Mouse (Mus musculus) midbrain, embryonic 14.5 days (tissue): ENCODE measurements around the gene Fsd1. TPM values are rescaled to one million over a fixed set of nuclear protein-coding genes. Genes with fewer than 3 reads are reported as not detected.
"Not testable (repeated sequence)": the region's sequence is repeated elsewhere in the genome, so short reads cannot be mapped to it uniquely, and the experiment has no call there.

ENCODE experiments used
- ATAC-seq: fragments of 200-750 bp; cut with Nextera tagmentation; 2 replicates; pipeline ENCODE4 v1.8.0; 2017; ENCODE audit warnings: moderate number of reproducible peaks, moderate library complexity; ENCODE audit not compliant: low FRiP score, low TSS enrichment
- DNase-seq: peaks from one replicate; pipeline ENCODE4 v3.0.0-alpha.2; 2015
- H3K27ac ChIP-seq: fragments of 300-500 bp; sonication (generic); replicated peaks from 2 replicates; pipeline ENCODE4 v1.5.1; 2014; ENCODE audit warnings: mild to moderate bottlenecking, low read depth, low read length, moderate library complexity
- H3K27me3 ChIP-seq: fragments of 300-500 bp; sonication (generic); 2 replicates; pipeline ENCODE4 v1.6.1; 2014; ENCODE audit warnings: low read length, control low read depth, mixed read lengths; ENCODE audit not compliant: control insufficient read depth, insufficient read depth
- H3K36me3 ChIP-seq: fragments of 300-500 bp; sonication (generic); 2 replicates; pipeline ENCODE4 v1.6.1; 2014; ENCODE audit warnings: low read length, control low read depth; ENCODE audit not compliant: control insufficient read depth, insufficient read depth
- H3K4me1 ChIP-seq: fragments of 300-500 bp; sonication (generic); 2 replicates; pipeline ENCODE4 v1.6.1; 2014; ENCODE audit warnings: mild to moderate bottlenecking, antibody characterized with exemption, low read length, control low read depth; ENCODE audit not compliant: control insufficient read depth, insufficient read depth
- H3K4me2 ChIP-seq: fragments of 300-500 bp; sonication (generic); 2 replicates; pipeline ENCODE4 v1.6.1; 2014; ENCODE audit warnings: mild to moderate bottlenecking, low read length, moderate library complexity
- H3K4me3 ChIP-seq: fragments of 300-500 bp; sonication (generic); replicated peaks from 2 replicates; pipeline ENCODE4 v1.5.1; 2014; ENCODE audit warnings: low read depth, low read length
- H3K9ac ChIP-seq: fragments of 300-500 bp; sonication (generic); replicated peaks from 2 replicates; pipeline ENCODE4 v1.6.1; 2014; ENCODE audit warnings: mild to moderate bottlenecking, low read length, moderate library complexity
- H3K9me3 ChIP-seq: fragments of 300-500 bp; sonication (generic); 2 replicates; pipeline ENCODE4 v1.6.1; 2016; ENCODE audit warnings: low read length, control low read depth, mixed read lengths; ENCODE audit not compliant: control insufficient read depth
- WGBS: fragments of 180-500 bp; shearing (Covaris S2); extraction: QIAGEN DNeasy Blood & Tissue Kit; methylation state at CpG from one replicate; pipeline ENCODE4 v1.1.7; 2014; 5-methylcytosine and 5-hydroxymethylcytosine counted together
- polyA plus RNA-seq: library from polyadenylated mRNA; unstranded; fragments of >200 nt; fragmentation: Nextera tagmentation; extraction: Ambion mirVana; gene quantifications from 2 replicates; pipeline ENCODE4 v1.2.1, GENCODE M21; 2014

Fsd1 gene
- 141 and 188 TPM in 2 replicates for polyA plus RNA-seq

- WGBS = 9% methylated on average over 33 of the region's 35 CpGs
- peak within 1 kb of the TSS; percentile 70 for H3K27ac ChIP-seq
These were observed at the start of gene Fsd1 for GRCm38 (mm10) chr17:55986030-55986961. Gene Fsd1, plus strand, starts transcription at chr17:55986509.

GRCm38 (mm10) chr17:55944387-55944865 lies 41.9 kb upstream of the Fsd1 start:
- DNase-seq = not testable (repeated sequence)

More at GRCm38 (mm10) chr17:55986030-55986961, at the start of gene Fsd1:
- H3K4me3 ChIP-seq = peak within 1 kb of the TSS; percentile 78
- peaks cover 7% of the 10 kb centered on the region for H3K4me1 ChIP-seq
- no peaks in the 10 kb centered on the region for H3K9me3 ChIP-seq
- no peaks in the 10 kb centered on the region for H3K27me3 ChIP-seq
- peak within 1 kb of the TSS; percentile 84 for H3K9ac ChIP-seq
- DNase-seq = peak; percentile 95
- H3K36me3 ChIP-seq = peaks cover 23% of the 10 kb centered on the region
- H3K4me2 ChIP-seq = peak within 1 kb of the TSS; percentile 91
- ATAC-seq = peak; percentile 89

GRCm38 (mm10) chr17:55944866-55945682 lies 41.2 kb upstream of the Fsd1 start:
- Histone ChIP-seq H3K4me2 (peak overlapping the region; percentile 76), H3K9ac (peak overlapping the region; percentile 65), H3K27ac (peak overlapping the region; percentile 87), H3K4me3 (peak overlapping the region; percentile 41)
- DNase-seq (peak; percentile 85), ATAC-seq (peak; percentile 98)
- not testable (repeated sequence) for H3K4me1 ChIP-seq, H3K27me3 ChIP-seq, H3K9me3 ChIP-seq, H3K36me3 ChIP-seq
- under 1% methylated on average over 55 of the region's 56 CpGs for WGBS

More at GRCm38 (mm10) chr17:55944387-55944865, 41.9 kb upstream of the Fsd1 start:
- ATAC-seq, H3K9me3 ChIP-seq, H3K27me3 ChIP-seq, H3K4me1 ChIP-seq, H3K36me3 ChIP-seq: not testable (repeated sequence)
- Histone ChIP-seq H3K4me2 (peak overlapping the region; percentile 76), H3K9ac (peak overlapping the region; percentile 36; the same call in 1 of the 2 replicates), H3K4me3 (peak overlapping the region; percentile 41), H3K27ac (peak overlapping the region; percentile 87)
- 40% methylated on average over 10 of the region's 10 CpGs for WGBS

- no peaks in the 10 kb centered on the region for H3K9me3 ChIP-seq
- DNase-seq (no peak), ATAC-seq (no peak)
- H3K27me3 ChIP-seq = no peaks in the 10 kb centered on the region
- H3K4me1 ChIP-seq = peaks cover 3% of the 10 kb centered on the region; the same call in 1 of the 2 replicates
- peak overlapping the region; percentile 65 for H3K9ac ChIP-seq
- peak overlapping the region; percentile 87 for H3K27ac ChIP-seq
- H3K4me3 ChIP-seq = peak overlapping the region; percentile 41
- WGBS = 35% methylated on average over 5 of the region's 5 CpGs
- peak overlapping the region; percentile 76 for H3K4me2 ChIP-seq
- H3K36me3 ChIP-seq = no peaks in the 10 kb centered on the region
These were observed 40.6 kb upstream of the Fsd1 start for GRCm38 (mm10) chr17:55945696-55946095.

- Histone ChIP-seq H3K4me2 (no peak overlapping the region), H3K9ac (no peak overlapping the region), H3K27me3 (no peaks in the 10 kb centered on the region), H3K36me3 (no peaks in the 10 kb centered on the region), H3K27ac (no peak overlapping the region), H3K4me1 (peaks cover 3% of the 10 kb centered on the region; the same call in 1 of the 2 replicates), H3K4me3 (no peak overlapping the region), H3K9me3 (no peaks in the 10 kb centered on the region)
- DNase-seq (no peak), ATAC-seq (no peak)
- 90% methylated on average over 4 of the region's 4 CpGs for WGBS
These were observed 37.7 kb upstream of the Fsd1 start for GRCm38 (mm10) chr17:55948647-55949046.

- DNase-seq (no peak), ATAC-seq (no peak)
- Histone ChIP-seq H3K27ac (no peak within 1 kb of the TSS), H3K4me3 (no peak within 1 kb of the TSS), H3K9me3 (no peaks in the 10 kb centered on the region), H3K9ac (no peak within 1 kb of the TSS), H3K36me3 (no peaks in the 10 kb centered on the region), H3K4me1 (peaks cover 3% of the 10 kb centered on the region; the same call in 1 of the 2 replicates), H3K4me2 (no peak within 1 kb of the TSS), H3K27me3 (0 out of 2 replicates have a peak, but pooled peaks cover under 1% of the 10 kb centered on the region)
- WGBS = 93% methylated on average over 2 of the region's 2 CpGs
These were observed 36.9 kb upstream of the Fsd1 start, which contains the start of gene Zfp119b for GRCm38 (mm10) chr17:55949400-55949799. Gene Zfp119b, minus strand, starts transcription at chr17:55949500.

GRCm38 (mm10) chr17:55950601-55951000 lies 35.7 kb upstream of the Fsd1 start:
- H3K4me1 ChIP-seq = peaks cover under 1% of the 10 kb centered on the region; the same call in 1 of the 2 replicates
- no peaks in the 10 kb centered on the region for H3K9me3 ChIP-seq
- no peak overlapping the region for H3K4me3 ChIP-seq
- H3K27ac ChIP-seq = no peak overlapping the region
- ATAC-seq (no peak), DNase-seq (no peak)
- 0 out of 2 replicates have a peak, but pooled peaks cover 9% of the 10 kb centered on the region for H3K27me3 ChIP-seq
- H3K9ac ChIP-seq = no peak overlapping the region
- 76% methylated on average over 9 of the region's 9 CpGs for WGBS
- no peak overlapping the region for H3K4me2 ChIP-seq
- no peaks in the 10 kb centered on the region for H3K36me3 ChIP-seq

- ATAC-seq (no peak), DNase-seq (no peak)
- H3K9ac ChIP-seq = no peak overlapping the region
- no peak overlapping the region for H3K4me3 ChIP-seq
- H3K9me3 ChIP-seq = no peaks in the 10 kb centered on the region
- H3K27ac ChIP-seq = no peak overlapping the region
- 0 out of 2 replicates have a peak, but pooled peaks cover 9% of the 10 kb centered on the region for H3K27me3 ChIP-seq
- H3K36me3 ChIP-seq = no peaks in the 10 kb centered on the region
- peaks cover 5% of the 10 kb centered on the region for H3K4me1 ChIP-seq
- no peak overlapping the region for H3K4me2 ChIP-seq
These were observed 34.3 kb upstream of the Fsd1 start for GRCm38 (mm10) chr17:55952041-55952440.
